Mouse (Mus musculus): ENCODE results near the gene Ric8b. TPM values are rescaled to one million over a fixed set of nuclear protein-coding genes. Genes with fewer than 3 reads are reported as not detected.

Gene Ric8b
- polyA plus RNA-seq, 3 experiments from 2014 or later: 5.4 to 9.2 (median 7.6) TPM

DNA sequence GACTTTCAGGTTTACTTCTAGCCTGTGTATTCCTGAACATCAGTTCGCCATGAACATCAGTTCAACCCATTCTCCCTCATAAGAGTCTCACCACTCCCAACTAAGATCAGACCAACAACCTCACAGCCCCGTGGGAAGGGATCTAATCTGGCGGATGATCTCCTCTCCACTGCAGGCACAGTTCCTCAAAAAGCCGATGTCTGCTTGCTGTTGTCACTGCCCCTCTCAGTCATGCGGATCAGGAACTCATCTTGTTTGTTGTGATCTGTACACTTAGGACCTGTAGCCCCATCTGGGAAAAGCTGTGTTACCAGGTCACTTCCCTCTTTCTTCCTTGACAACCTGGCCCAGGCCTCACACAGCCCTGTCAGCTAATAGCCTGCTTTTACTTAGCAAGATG, 45.7 kb downstream of the Ric8b start:
- ATAC-seq: no peak

DNA sequence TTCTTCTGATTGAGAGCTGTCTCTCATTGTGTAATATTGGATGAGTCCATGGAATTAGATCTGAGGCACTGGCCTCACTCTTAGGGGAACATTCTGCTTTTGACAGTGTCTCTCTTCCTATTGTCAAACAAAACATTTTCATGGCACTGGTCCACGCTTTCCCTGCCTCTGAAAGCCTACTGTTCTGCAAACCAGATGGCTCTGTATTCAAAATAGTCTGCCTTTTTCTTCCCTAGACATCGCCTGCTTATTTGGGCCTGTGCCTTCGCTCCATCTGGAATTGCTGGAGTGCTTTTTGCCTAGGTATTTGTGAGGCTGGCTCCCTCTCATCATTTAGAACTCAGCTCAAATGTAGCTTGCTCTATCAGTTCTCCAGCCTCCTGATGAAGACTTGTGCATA, 46.3 kb downstream of the Ric8b start:
- no peak for ATAC-seq

DNA sequence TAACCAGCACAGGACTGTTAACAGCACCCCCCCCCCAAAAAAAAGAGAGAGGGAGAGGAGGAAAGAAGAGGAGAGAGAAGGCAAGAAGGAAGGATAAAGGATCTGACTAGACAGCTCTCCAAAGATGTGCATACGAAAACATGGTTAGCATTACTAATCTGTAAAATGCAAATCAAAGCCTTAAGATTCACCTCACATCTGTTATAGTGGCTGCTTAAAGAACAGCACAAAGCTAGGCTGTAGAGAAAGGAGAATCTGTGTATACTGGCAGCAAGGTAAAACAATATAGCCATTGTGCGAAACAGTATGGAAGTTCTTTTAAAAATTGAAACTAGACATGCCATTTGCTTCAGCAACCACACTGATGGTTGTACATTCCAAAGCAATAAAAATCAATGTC, 49.1 kb downstream of the Ric8b start:
- ATAC-seq: no peak

DNA sequence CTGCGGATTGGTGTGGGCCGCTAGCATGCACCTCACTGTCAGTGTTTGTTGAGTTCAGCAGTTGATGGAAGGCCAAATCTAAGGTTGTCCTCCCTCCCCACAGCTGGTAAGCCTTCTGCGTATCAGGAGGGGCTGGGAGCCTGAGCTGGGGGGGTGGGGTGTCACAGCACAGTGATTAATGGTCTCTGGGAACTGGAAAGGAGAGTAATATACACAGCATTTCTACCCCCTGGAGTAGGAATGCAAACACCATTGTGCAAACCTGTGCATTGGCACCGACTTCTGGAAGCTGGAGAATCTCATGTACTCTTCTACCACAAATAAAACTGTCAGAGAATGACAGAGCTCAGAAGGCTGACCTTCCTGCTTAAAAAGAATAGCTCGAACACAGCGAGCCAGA, 50.2 kb downstream of the Ric8b start:
- ATAC-seq: no peak

DNA sequence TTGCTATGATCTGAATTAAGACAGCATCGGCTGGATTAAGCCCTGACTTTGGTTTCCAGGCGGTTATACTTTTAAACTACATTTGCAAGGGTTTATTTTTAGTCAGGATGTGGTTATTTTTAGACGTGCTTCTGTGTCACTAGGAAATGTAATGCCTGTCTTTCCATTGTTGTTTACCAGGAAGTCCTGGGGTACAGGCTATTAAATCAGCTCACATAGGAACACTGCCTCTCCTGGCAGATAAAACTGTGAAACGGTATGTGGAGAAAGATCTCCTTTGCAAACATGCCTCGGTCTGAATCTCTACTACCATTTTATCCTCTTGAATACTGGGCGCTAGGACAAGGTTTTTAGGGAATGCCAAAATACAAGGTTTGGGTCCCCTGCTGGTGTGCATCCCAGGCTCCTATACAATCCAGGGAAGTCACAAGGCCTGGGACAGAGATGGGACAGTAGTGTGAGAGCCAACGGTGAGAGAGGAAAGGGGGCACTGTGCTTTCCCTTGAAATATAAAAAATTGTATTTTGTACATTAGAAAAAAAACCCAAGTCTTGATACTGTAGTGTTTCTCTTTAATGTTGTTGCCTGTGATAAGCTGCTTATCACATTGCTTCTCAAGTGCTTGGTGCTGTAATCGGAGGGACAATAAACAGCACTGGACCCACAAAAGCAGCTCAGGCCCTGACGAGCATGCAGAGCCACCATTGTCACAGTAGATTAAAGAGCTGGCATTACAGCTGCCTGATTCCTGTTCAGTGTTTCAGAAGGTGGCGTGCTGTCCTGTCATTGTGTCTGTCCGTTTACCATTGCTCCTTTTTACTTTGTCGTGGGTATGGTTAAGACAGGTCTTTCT, 51.7 kb downstream of the Ric8b start:
- no peak for ATAC-seq

DNA sequence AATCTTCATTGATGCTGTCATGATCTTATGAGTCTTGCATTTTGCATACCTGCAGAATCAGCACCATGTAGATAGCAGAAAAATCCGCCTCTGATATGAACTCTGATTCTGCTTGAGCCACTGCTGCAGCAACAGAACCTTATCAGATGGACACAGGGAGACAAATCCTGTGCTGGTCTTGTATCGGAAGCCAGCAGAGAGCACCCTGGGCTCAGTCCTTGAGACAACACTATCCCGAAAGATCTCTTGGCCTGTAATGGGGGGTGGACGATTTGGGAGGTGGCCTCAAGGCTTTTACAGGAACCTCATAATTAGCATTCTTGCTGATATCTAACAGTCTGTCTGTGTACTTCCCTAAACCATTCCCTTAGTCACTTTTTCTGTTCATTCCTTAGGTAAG, 57.8 kb downstream of the Ric8b start:
- no peak for ATAC-seq

DNA sequence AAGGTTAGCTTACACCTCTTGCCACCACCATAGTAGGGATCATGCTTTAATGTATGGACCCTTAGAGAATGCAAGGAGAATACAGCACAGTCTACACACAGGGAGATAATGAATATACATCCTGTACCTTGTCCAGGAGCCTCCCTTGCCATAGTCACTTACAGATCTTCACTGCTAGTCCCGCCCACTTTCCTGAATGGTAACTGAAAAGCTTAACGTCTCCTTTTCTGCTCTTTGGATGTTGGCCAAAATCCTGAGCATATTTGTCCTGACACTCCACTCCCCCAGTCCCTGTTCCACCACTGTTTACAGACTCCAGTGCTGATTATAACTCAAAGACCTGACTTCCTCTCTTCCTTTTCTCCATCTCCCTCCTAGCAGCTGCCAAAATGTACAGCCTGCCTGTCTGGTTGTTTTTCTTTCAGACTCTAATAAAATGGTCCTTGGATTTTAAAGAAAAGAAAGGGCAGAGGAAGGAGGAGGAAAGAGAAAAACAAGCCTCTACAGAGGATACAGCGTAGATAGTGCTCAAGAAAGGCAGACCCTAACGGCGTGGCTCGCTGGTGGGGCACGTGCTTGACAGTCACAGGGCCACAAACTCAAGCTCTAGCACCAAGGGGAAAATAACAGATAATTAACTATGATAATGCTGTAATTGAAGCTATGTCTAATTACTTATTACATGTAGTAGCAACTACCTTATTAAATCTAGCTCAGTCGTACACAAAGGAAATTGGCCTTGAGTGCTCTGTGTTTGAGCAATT, 59.4 kb downstream of the Ric8b start:
- no peak for ATAC-seq

DNA sequence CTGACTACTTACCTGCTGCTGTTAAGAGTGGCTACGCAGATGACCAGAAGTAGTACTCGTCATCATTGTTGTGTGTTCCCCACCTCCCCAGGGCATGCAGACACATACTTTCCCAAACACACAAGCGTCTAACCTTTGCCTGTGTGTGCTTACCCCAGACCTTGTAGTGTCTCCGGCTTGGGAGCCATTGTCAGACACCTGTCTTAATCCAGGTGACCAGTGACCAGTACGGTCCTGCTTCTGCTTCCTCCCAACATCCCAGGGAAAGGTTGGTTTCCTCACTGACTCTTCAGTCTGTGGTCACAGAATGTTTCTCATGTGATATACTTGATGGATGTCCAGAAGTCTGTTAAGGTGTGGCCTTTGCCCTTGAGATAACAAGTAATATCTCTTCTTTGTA, 62.9 kb downstream of the Ric8b start:
- no peak for ATAC-seq

DNA sequence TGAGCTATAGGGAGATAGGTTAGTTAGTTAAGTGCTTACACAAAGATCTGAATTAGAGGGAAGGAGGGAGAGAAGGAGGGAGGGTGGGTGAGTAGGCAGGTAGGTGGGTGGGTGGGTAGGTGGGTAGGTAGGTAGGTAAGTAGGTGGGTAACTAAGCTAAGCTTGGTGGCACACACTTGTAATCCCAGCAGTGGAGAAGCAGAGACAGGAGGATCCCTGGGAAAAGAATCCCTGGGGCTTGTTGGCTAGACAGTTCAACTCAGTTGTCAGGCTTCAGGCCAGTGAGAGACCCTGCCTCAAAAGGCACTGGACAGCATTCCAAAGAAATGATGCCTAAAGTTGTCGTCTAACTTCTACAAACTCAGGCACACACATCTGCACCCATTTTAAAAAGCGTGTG, 64.0 kb downstream of the Ric8b start:
- ATAC-seq: no peak

DNA sequence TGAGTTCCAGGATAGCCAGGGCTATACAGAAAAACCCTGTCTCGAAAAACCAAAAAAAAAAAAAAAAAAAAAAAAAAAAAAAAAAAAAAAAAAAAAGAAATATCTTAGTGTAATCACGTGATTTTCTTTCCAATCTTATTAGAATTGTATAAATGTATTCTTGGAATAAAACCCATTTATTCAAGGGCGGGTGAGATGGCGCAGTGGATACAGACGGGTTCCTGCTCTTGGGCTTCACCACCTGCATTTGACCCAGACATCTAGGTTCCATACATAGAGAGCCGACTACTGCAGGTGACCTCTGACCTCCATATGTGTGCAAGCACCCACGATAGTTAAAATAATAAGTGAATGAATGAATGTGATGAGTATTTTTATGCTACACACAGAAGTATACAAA, 65.3 kb downstream of the Ric8b start:
- ATAC-seq: no peak

DNA sequence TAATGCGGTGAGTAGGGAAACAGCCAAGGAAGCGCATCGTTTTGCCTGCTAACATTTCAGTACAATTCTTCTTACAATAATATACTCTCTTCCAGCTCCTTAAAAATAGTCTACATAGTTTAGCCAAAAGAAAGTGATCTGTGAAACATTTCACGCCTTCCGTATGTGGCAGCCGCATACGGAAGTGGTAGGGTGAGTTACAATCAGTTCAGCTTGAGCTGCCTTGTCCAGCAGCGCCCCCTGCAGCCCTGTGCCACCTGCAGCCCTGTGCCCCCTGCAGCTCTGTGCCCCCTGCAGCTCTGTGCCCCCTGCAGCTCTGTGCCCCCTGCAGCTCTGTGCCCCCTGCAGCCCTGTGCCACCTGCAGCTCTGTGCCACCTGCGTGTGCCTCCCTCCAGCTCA, 68.5 kb downstream of the Ric8b start:
- no peak for ATAC-seq

DNA sequence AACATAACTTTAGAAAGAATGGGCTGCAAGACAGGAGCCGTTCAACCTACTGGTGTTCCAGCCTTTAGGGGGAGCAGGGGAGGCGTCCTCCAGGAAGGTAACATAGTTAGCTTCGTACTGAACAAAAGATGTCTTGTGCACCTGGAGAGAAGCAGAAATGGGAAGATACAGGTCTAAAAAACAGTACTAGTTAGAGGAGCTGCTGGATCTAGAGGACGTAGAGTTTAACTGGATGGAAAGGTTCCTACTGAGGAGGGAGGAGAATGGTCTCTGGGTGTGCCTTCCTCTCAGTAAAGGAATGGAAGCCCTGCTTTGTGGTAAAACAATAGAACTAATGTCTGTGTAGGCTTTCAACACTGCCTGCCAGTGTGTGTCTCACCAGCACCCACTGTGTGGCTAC, 70.2 kb downstream of the Ric8b start:
- no peak for ATAC-seq

DNA sequence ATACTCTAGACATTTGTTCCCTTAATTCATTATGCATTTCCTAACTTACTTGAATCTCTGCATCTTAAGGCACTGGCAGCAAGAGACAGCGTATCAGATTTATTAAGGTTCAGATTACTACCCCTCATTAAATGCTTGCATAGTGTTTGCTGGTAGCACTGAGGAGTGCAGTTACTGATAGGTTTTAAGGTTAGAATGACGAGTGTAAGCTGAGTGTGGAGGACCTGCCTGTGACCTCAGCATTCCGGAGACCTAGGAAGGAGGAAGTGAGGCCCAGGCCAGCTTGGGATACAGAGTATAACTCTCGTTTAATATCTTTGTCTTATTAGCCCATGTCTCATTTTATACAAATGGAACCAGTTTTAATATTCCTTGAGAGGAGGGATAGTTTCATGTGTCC, 71.2 kb downstream of the Ric8b start:
- ATAC-seq: no peak

DNA sequence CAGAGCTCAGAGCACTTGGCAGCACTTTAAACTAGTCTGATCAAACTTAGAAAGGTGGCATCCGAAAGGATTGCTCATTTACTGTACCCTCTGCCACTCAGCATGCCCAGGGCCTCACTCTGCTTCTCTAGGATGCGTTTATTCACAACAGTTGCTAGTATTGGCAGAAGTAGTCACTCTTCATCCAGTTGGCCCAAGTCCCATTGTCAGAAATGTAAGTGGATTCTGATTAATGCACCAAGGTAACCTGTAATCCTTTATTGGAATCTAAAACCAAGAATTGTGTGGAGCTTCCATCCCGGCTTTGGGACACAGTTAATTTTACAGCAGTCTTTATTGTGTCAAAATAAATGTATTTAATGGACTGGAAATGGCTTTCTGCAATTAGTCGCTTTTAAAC, 76.9 kb downstream of the Ric8b start:
- ATAC-seq: no peak

DNA sequence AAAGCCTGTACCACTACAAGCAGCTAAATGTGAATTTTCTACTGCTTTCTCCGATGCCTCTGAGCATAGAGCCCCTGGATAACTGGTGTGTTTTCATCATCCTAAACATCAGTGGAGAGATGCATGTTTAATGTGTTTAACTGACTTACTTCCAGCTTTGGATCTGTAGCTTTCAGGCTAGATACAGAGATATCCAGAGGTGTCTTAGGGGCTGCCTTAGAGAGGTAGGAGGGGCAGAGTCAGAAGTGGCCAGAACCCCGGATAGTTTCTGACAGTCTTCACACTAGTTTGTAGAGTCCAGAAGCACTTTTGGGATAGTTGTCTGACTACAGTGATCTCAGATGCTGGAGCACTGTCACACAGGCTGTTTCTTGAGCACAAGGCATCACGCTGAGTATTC, 77.6 kb downstream of the Ric8b start:
- ATAC-seq: no peak

DNA sequence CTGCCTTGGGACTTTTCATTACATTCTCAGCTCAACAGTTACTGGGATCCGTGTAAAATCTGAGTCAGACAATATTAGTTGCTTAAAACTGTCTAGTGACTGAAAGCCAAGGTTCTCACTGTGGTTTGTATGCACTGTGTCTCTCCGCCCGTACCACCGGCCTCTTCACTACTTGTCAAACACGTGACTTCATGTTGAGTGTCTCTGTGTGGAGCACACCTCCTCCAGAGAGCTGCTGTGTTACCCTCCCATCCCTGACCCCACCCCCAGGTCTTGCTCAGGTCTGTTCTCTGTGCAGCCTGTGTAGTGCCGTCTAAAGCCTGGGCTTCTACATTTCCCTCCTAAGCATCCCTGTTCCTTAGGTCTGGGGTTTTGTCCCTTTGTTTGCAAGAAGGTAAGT, 79.0 kb downstream of the Ric8b start:
- ATAC-seq: no peak

DNA sequence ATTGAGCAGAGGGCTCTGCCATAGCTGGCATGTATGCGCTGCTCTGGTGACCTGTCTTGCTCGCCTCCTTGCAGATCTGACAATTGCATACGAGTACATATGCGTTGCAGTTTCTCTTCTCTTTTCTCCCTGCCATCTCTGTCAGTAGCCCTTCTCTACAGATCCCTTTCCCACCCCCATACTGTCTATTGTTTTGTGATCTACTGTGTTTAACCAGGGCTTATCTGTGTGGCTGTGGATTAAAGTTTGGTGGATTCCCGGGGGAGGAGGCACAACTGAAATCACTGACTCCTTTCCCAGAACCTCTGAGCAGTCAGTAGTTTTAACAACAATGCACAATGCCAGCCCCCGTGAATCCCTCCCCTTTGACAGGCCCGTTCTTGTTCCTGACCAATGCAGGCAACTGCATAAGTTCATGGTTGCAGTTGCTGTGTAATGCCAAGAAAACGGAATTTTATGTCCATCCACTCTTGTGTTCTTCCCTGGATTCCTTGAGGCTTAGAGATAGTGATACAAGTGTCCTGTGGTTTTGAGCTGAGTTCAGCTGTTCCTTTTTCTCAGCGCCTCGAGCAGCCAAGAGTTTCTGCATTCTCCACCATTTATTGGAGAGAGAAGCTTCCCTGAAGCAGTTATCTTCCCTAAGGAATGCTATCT, 80.3 kb downstream of the Ric8b start:
- ATAC-seq: no peak

DNA sequence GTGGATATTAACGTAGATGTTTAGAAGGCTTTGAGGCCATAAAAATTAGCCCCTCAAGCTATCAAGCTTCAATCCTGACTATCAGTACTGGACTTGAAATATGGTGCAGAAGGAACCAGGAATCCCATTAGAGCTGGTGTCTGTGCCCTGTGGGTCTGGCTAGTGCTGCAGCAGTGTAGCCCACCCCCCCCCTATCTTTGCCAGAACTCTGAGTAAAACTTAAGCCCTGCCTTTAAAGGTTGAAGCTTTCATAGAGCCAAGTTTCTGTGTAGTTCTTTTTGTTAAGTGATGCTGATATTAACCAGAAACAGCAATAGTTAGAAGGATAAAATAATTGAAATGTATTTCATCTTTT, 80.8 kb downstream of the Ric8b start:
- ATAC-seq: no peak

DNA sequence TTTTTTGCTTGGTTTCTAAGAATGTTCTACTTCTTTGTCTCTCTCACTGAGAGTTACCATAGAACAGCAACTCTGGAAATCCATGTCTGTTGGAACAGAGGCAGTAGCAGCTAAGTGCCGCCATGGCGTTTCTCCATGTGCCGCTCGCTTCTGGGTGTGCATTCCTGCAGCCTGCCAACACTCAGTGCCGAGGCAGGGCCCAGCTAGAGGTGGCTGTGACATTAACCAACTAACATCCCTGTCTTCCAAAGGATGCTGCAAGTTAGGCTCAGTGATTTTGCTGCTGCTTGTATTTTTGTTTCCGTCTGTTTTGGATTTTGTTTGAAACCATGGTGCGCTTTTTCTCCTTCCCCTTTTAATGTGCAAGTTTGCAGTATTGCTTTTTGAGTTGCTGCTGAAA, 84.5 kb downstream of the Ric8b start:
- no peak for ATAC-seq

DNA sequence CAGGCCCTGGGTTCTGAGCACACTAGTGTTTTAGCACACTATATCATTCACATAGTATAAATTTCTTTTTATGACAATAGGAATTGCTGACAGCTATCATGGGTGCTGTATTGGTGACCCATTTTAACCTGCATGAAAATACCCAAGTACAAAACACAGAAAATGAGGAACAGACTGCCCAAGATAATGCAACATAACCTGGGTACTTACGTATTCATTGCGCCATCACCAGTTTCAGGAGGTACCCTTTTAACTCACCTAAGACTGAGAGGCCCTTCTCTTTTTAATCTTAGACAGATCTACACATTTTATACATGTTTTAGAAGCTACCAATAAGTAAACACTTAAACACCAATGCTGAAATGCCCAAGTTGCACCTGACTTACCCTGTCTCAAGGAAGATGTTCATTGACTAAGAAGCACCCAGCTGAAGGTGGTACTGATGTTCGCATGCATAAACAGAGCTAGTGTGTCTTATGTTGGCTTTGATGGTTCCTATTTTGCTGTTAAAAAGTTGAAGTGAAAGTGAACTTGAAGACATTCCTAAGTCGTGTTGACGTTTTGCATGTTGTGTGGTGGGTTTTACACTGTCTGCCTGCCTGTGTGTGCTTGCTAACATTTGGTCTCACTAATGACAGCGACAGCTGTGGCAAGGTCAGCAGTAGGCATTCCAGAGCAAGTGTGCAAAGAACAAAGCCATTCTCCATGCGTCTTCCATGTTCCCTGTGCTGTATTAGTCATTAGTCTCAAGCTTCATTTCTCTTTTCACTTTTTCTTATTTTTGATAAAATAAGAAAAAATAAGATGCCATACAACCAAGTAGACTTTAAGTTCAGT, 86.0 kb downstream of the Ric8b start:
- no peak for ATAC-seq

DNA sequence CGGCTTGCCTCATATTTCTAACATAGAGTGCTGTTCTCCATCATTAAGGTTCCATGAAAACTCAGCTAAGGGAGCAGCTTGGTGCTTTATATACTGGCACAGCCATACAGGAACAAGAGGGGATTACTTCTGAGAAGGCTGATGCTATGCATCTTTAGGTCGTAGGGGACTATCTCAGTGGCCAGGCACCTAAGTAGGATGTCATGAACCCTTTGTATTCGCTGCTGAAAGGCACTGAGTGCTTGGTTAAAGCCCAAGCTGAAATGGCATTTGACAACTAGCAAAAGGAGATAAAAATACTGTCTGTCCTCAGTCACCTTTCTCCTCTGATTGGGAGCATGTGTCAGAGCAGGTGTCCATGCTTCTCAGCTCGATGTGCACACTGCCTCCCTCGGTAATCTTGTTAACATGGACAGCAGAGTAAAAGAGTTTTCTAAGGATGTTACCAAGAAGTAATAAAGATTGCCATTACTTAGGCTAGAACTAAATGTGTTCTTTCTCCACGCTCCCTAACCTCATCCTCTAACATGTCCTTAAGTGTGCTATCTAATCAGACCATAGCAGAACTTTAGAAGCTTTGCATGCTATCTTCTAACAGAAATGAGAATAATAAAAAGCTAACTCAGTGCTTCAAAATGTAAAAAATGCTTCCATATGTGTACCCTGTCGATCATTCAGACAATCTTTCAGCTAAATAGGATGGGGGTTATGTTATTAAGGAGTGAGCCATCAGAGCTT, 89.3 kb downstream of the Ric8b start:
- no peak for ATAC-seq
